Mouse (Mus musculus) limb, embryonic 10.5 days (tissue): Measurements from ENCODE around the gene Tssk2. TPM values are rescaled to one million over a fixed set of nuclear protein-coding genes. Genes with fewer than 3 reads are reported as not detected.

Source experiments
- DNase-seq: peaks from one replicate; pipeline ENCODE4 v3.0.0-alpha.2; 2017; ENCODE audit warnings: low spot score
- H3K27ac ChIP-seq: fragments of 300-500 bp; sonication (generic); 2 replicates; pipeline ENCODE4 v1.5.1; 2016; ENCODE audit warnings: mild to moderate bottlenecking
- H3K27me3 ChIP-seq: fragments of 300-500 bp; sonication (generic); 2 replicates; pipeline ENCODE4 v1.6.1; 2016; ENCODE audit warnings: low read depth, mild to moderate bottlenecking; ENCODE audit not compliant: poor library complexity, severe bottlenecking
- H3K36me3 ChIP-seq: fragments of 300-500 bp; sonication (generic); 2 replicates; pipeline ENCODE4 v1.6.1; 2016; ENCODE audit warnings: mild to moderate bottlenecking, moderate library complexity
- H3K4me1 ChIP-seq: fragments of 300-500 bp; sonication (generic); 2 replicates; pipeline ENCODE4 v1.6.1; 2016
- H3K4me3 ChIP-seq: fragments of 300-500 bp; sonication (generic); 2 replicates; pipeline ENCODE4 v1.5.1; 2016; ENCODE audit warnings: mild to moderate bottlenecking, moderate library complexity
- H3K9me3 ChIP-seq: fragments of 300-500 bp; sonication (generic); replicated peaks from 2 replicates; pipeline ENCODE4 v1.6.1; 2016; ENCODE audit warnings: mild to moderate bottlenecking
- WGBS: fragments of 180-500 bp; shearing (Covaris S2); methylation state at CpG from one replicate; pipeline ENCODE4 v1.1.7; 2016; 5-methylcytosine and 5-hydroxymethylcytosine counted together
- polyA plus RNA-seq: library from polyadenylated mRNA; unstranded; fragments of >200 nt; fragmentation: Nextera tagmentation; extraction: Ambion mirVana; gene quantifications from 2 replicates; pipeline ENCODE4 v1.2.1, GENCODE M21; 2016

The Tssk2 gene
- polyA plus RNA-seq, 1 experiment from 2014 or later = not detected

GRCm38 (mm10) chr16:17938187-17938586 lies 39.8 kb downstream of the Tssk2 start:
- DNase-seq = no peak
- Histone ChIP-seq H3K4me1 (0 out of 2 replicates have a peak, but pooled peaks cover 2% of the 10 kb centered on the region), H3K27ac (no peak overlapping the region), H3K4me3 (no peak overlapping the region), H3K27me3 (peaks cover 15% of the 10 kb centered on the region), H3K9me3 (no peaks in the 10 kb centered on the region), H3K36me3 (no peaks in the 10 kb centered on the region)
- 81% methylated on average over 7 of the region's 7 CpGs for WGBS

- Histone ChIP-seq H3K27ac (no peak overlapping the region), H3K27me3 (peaks cover 15% of the 10 kb centered on the region), H3K9me3 (no peaks in the 10 kb centered on the region), H3K4me1 (0 out of 2 replicates have a peak, but pooled peaks cover 2% of the 10 kb centered on the region), H3K36me3 (no peaks in the 10 kb centered on the region), H3K4me3 (no peak overlapping the region)
- peak; percentile 73 for DNase-seq
- 10% methylated on average over 7 of the region's 7 CpGs for WGBS
These were observed 40.4 kb downstream of the Tssk2 start for GRCm38 (mm10) chr16:17938821-17939220.

DNA sequence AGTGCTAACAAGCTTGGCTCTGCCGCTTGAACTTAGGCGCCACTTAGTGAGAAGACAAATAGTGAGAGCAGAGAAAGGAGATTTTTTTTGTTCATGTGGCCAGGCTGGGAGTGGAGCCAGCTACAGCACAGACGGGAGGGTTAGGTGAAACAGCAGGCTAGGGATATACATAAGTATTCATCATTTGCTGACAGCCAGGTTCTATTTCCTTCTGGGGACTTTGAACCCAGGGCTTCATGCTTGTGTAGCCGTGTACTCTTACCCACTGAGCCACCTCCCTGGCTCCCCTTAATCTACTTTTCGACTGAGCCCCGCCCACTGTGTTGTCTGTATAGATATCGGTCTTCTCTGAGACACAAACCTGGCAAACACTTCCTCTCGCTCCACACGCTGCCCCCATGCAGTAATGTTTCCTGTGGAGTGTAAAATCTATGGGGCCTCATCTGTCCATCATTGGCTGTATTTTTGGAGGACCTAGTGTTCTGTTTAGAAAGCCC lies 40.9 kb downstream of the Tssk2 start:
- WGBS = 75% methylated on average over 9 of the region's 9 CpGs
- peaks cover 15% of the 10 kb centered on the region for H3K27me3 ChIP-seq
- H3K9me3 ChIP-seq = no peaks in the 10 kb centered on the region
- no peak overlapping the region for H3K4me3 ChIP-seq
- no peaks in the 10 kb centered on the region for H3K36me3 ChIP-seq
- no peak for DNase-seq
- H3K27ac ChIP-seq = no peak overlapping the region
- H3K4me1 ChIP-seq = 0 out of 2 replicates have a peak, but pooled peaks cover 2% of the 10 kb centered on the region

DNA sequence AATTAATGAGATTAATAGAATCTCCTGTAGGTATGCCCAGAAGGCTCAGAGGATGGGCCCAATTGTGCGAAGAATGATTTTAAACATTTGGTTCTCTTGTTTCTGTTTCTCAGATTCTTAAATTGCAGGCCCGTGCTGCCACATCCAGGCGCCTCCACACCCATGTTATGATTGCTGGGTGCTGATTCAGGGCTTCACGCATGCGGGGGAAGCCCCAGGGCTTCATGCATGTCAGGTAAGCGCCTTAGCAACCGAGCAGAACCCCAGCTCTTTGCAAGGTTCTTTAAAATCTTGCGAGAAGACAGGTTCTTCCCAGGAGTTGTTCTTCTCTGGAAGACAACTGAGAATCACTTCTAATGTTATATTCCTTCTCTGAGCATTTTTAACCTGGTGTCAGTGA lies 45.0 kb downstream of the Tssk2 start:
- Histone ChIP-seq H3K27me3 (no peaks in the 10 kb centered on the region), H3K4me3 (no peak overlapping the region), H3K9me3 (no peaks in the 10 kb centered on the region), H3K4me1 (0 out of 2 replicates have a peak, but pooled peaks cover 2% of the 10 kb centered on the region), H3K36me3 (no peaks in the 10 kb centered on the region), H3K27ac (no peak overlapping the region)
- WGBS = 71% methylated on average over 8 of the region's 8 CpGs
- no peak for DNase-seq

GRCm38 (mm10) chr16:17945081-17945831 lies 46.8 kb downstream of the Tssk2 start:
- H3K4me1 ChIP-seq = no peaks in the 10 kb centered on the region
- no peak for DNase-seq
- H3K27ac ChIP-seq = no peak overlapping the region
- H3K36me3 ChIP-seq = no peaks in the 10 kb centered on the region
- no peaks in the 10 kb centered on the region for H3K27me3 ChIP-seq
- H3K4me3 ChIP-seq = no peak overlapping the region
- WGBS = 63% methylated on average over 7 of the region's 7 CpGs
- no peaks in the 10 kb centered on the region for H3K9me3 ChIP-seq

GRCm38 (mm10) chr16:17949421-17949877 lies 51.0 kb downstream of the Tssk2 start:
- no peaks in the 10 kb centered on the region for H3K9me3 ChIP-seq
- DNase-seq = no peak
- no peaks in the 10 kb centered on the region for H3K27me3 ChIP-seq
- H3K27ac ChIP-seq = no peak overlapping the region
- H3K36me3 ChIP-seq = no peaks in the 10 kb centered on the region
- H3K4me3 ChIP-seq = no peak overlapping the region
- 45% methylated on average over 2 of the region's 2 CpGs for WGBS
- no peaks in the 10 kb centered on the region for H3K4me1 ChIP-seq

Other genes with a start within 250 kb of the Tssk2 start
- 53.2 and 55.1 TPM in 2 replicates for gene Med15, start 165.7 kb upstream of the Tssk2 start, polyA plus RNA-seq
- 70.4 and 81.3 TPM in 2 replicates for gene Klhl22, start 139.0 kb upstream of the Tssk2 start, polyA plus RNA-seq
- 16.8 and 24.5 TPM in 2 replicates for gene Scarf2, start 101.4 kb upstream of the Tssk2 start, polyA plus RNA-seq
- gene B830017H08Rik, start 65.5 kb upstream of the Tssk2 start, polyA plus RNA-seq = 0.55 and 0.61 TPM in 2 replicates
- 2.5 and 3.4 TPM in 2 replicates for gene Car15, start 60.3 kb upstream of the Tssk2 start, polyA plus RNA-seq
- 0.34 and 0.44 TPM in 2 replicates for gene Gm20518, start 7.0 kb upstream of the Tssk2 start, polyA plus RNA-seq
- gene Tssk1, start 4.4 kb upstream of the Tssk2 start, polyA plus RNA-seq = 0.04 and 0.05 TPM in 2 replicates
- 100 and 116 TPM in 2 replicates for gene Dgcr2, start 75 bp upstream of the Tssk2 start, polyA plus RNA-seq
- gene Ess2, start 12.7 kb downstream of the Tssk2 start, polyA plus RNA-seq = 56.0 and 63.4 TPM in 2 replicates
- gene Gsc2, start 16.4 kb downstream of the Tssk2 start, polyA plus RNA-seq = 0.13 TPM in 1 of 2 replicates, not detected in the other
- 94.2 and 103 TPM in 2 replicates for gene Slc25a1, start 29.6 kb downstream of the Tssk2 start, polyA plus RNA-seq
- gene Vpreb2, start 81.8 kb downstream of the Tssk2 start, polyA plus RNA-seq = not detected in 2 replicates
- gene Dgcr6, start 154.2 kb downstream of the Tssk2 start, polyA plus RNA-seq = 160 and 168 TPM in 2 replicates
- gene Prodh, start 191.6 kb downstream of the Tssk2 start, polyA plus RNA-seq = 16.6 and 19.4 TPM in 2 replicates
- 1.3 and 3.8 TPM in 2 replicates for gene Rtn4r, start 229.0 kb downstream of the Tssk2 start, polyA plus RNA-seq